Mouse (Mus musculus): ENCODE measurements at regions not wholly inside any gene's neighbourhood (a gene's known extent, or its start where the extent isn't known, plus 50 kb on each side); places are given as distances from the start of the nearest gene placed in this dataset.
A peak's percentile ranks its signal among the peaks of the same experiment; 100 is the strongest.

DNA sequence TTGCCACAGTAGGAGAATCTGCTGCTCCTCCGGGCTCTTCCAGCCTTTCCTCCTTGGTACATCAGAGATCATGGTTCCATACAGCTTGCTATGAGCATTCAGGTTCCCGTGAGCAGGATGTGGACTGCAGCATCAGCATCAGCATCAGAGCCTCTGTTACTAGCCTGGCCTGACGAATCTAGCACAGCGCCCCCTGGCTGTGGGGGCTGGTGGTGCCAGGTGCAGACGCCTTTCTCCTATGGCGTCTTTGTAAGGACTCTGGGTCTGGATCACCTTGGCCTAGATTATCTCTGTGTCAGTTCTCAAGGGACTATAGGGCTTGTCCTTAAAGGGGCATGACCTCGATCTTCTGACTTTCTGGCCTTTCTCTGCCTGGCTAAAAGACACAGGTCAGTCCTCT, 86.0 kb upstream of the Runx3 start:
- DNase-seq (ENCODE audit: low spot score in 2 of 2): peak in 1 of 2 experiments; percentile 19

DNA sequence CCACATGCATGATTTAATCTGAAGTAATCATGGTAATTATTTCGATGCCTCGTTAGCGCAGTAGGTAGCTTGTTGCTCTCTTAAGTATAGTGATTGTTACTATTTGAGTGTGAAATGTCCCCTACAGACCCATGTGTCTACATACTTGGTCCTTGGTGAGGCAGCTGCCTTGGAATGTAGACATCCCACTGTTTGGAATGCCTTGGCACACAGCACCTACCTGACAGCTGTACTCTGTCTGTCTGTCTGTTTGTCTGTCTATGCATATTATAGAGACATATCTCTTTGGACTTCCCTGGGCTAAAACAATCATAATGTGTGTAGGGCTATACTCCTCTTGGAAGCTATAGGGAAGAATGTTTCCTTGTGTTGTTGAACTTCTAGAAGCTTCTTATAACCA, 83.7 kb upstream of the Runx3 start:
- DNase-seq (ENCODE audit: low spot score in 2 of 2): no peak

DNA sequence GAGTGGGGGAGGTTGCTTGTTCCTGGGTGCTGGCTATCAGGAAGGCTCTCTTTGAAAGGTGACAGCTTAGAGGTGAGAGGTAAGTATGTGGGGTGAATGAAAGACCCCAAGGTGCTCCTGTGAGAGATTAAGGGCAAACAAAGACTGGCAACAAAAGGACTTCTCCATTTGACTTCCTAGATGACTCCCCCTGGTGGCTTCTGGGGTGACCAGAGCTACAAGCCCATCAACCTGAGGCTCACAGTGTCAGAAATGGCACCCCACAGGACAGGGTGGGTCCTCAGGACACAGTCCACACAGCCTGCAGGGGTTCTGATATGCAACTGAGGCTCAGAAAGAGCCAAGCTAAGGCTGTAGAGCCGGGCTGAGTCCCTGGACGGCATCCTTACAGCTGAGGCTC, 81.2 kb upstream of the Runx3 start:
- DNase-seq (ENCODE audit: low spot score in 2 of 2): no peak

DNA sequence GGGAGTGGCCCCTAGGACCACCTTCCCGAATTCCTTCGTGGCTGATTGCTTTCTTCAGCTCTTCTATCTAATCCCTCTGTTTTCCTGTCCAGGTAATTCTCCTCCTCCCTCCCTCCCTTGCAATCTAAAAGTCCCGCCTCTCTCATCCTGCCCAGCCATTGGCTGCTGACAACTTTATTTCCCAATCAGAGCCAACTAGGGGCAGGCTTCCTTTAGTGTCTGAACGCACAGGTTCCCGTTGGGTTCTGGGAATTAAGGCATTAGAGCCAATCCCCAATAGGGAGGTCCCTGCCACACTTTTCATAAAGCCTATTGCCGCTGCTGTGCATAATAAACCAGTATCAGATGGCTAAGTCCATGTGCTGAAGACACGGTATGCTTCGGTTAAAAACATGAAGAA, 78.5 kb upstream of the Runx3 start:
- no peak for DNase-seq (ENCODE audit: low spot score in 2 of 2)

DNA sequence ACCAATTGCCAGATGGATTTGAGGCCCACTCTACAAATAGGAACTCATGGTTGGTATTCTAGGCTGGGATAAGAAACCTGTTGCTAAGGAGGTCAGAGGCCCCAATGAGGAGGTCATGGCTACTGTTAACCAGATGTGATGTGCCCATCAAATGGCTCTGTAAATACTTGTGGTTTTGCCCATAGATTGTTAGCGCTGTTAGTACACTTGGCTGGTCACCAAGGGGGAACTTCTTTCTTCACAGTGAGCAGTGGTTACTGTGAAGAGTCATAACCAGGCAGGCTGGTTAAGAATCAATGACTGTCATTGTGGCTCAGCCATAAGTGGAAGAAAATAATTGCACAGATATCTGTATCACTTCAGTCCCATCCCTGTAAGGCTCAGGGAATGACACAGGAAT, 78.0 kb upstream of the Runx3 start:
- DNase-seq (ENCODE audit: low spot score in 2 of 2): no peak

DNA sequence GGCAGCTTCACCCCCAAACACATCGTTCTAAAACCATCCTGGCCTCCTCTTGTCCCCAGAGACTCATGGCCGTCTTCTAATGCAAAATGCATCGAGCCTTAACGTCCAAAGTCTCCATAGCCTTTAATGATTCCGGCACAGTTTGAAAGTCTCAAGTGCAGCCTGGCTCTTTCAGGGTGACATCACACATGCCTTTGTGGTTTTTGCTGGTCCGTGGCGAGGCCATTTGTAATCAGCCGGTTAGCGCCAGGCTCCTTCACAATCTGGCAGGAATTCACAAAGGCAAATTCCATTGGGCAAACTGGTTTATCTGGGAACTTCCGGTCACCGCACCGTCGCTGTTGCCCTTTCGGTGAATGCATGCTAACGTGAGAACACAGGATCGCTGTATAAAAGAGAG, 75.4 kb upstream of the Runx3 start:
- DNase-seq (ENCODE audit: low spot score in 2 of 2): no peak

DNA sequence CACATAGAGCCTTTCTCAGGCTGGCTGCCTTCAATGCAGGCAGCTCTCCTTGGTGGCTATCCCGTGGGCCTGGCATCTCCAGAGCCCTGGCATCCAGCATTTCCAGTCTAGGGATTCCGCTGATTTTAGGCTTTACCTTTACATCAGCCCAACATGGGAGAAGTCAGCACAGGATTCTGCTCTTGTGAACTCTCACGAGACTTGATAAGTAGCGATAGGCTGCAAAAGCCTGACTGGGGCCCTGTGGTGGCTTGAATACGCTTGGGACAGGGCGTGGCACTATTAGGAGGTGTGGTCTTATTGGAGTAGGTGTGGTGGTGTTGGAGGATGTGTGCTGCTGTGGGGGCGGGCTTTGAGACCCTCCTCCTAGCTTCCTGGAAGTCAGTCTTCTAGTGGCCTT, 73.8 kb upstream of the Runx3 start:
- DNase-seq (ENCODE audit: low spot score in 2 of 2): no peak

DNA sequence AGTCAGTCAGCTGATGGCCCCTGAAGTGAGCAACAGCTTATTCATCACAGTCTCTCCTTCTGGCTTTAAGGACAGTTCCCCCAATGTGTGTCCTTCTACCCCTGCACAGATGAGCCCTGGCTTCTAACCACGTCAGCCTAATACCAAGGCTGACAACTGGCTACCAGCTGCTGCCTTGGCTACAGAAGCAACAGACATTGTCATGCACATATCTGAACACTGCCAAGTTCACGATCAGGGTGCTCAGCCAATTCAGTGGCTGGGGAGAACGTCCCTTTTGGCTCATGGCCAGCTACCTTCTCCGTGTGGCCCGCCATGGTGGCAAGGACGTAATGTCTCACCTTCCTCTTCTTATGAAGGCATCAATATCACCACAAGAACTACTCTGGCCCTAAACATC, 73.2 kb upstream of the Runx3 start:
- no peak for DNase-seq (ENCODE audit: low spot score in 2 of 2)

DNA sequence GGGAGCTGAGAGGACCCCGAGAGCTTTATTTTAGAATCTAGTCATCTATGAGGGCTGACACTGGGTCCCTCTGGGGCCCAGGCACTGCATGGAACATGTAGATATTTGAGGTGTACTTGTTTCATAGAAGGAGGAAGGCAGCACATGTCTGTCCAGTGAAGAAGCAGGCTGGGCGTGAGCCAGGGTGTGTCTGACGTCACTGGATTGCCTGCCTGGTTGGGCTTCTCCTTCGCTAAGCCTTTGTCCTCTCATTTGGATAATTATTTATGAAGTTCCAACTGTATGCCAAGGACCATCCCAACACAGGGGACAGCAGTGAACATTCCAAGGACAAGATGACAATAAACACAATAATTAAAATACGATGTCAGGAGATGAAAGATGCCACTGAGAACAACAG, 72.7 kb upstream of the Runx3 start:
- DNase-seq (ENCODE audit: low spot score in 2 of 2): no peak

DNA sequence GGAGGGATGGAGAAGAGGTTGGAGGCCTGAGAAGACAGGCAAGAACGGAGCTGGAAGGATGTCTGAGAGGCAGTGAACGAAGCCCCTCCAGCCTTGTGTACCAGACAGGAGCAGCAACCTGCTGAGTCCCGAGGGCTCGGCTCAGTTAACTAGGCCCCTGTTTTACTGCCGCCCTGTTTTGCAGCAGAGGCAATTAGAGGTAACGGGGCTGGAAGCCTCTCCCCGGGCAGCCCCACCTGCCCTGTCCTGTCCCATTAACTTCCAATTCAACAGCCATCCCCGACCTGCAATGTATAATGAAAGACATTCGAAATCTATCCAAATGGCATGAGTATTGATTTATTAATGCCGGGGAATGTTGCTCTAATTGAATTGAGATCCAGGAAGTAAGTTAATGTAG, 70.5 kb upstream of the Runx3 start:
- DNase-seq (ENCODE audit: low spot score in 2 of 2): no peak

DNA sequence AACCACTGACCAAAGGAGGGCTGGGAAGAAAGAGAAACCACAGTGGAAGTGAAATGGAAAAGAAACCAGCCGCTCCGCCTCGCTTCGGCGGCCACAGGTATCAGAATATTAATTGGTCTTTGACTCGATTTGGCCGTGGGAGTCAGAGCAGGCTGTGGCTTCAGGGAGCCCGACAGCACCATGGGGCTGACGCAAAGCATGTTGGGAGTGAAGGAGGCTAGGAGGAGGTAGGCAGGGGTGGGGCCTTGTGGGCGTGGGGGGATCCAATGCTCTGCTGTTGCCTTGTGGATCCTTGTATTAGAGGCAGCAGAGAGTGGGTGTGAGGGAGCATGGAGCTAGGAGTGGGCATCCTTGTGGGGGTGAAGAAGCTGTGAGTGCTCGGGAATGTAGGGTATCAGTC, 69.0 kb upstream of the Runx3 start:
- DNase-seq (ENCODE audit: low spot score in 2 of 2): no peak

DNA sequence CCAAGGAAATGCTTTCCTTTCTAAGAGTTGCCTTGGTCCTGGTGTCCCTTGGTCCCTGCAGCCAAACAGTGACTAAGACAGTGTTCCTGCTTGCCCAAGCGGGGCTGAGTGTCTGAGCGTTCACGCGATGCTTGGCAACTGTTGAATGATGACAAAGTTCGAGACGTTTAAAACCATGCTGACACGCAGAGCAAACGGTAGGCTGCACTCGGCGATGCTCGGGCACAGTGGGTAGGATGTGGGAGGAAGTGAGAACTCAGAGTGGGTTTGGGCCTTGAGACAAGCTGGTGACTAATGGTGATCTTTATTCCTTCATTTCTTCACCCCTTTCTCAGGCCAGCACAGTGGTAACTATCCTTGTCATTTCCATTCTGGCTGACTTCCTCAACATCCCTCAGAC, 66.9 kb upstream of the Runx3 start:
- DNase-seq (ENCODE audit: low spot score in 2 of 2): no peak

DNA sequence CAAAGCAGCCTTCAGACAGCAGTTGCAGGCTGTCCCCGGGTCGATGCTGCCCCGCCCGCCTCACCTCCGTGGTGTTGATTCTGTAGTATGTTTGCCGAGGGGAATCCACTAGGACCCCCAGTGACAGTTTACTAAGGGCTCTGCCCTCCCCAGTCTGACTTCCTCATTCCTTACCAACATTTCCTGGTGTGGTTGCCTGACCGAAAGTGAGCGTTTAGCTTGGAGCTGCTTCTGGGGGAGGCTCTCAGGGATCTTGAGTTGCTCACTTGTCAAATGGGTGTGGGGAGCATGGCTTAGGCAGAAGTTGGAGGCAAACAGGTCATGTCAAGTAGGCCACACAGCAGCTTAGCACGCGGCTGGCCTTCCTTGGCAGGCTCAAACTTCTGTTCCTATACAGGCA, 66.1 kb upstream of the Runx3 start:
- no peak for DNase-seq (ENCODE audit: low spot score in 2 of 2)

DNA sequence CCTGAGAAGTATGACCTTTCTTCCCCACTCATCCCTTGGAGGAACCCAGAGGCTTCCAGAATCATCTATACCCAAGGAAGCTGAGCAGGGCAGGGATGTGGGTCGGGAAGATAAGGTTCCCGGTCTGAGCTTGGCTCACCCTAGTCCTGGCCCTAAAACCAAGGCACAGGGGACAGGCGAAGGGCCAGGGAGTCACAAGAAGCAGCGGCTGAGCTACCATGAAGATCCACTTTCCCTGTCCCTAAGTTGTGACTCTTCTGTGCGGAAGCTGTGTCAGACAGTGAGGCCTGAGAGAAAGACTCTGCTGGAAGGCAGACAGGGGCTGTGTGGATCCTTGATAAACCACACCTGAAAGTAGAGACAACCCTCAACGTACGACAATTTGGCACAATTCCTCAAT, 64.1 kb upstream of the Runx3 start:
- no peak for DNase-seq (ENCODE audit: low spot score in 2 of 2)

DNA sequence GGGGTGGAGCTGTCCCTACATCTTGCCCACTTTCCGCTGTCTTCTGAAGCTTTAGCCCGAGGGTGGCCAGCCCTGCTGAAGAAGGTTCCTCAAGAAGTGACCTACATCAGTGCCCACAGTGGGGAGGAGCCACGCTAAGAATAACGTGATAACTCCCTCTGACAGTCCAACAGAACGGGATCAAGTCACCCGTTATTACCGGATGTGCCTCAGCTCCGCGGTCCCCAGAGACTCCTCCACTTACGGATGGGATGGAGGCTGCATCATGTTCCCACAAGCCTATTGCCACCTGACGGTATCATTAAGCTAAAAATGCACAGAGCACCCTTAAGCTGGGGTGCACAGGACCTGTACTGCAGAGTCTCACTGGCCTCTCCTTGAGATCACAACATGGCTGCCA, 63.2 kb upstream of the Runx3 start:
- no peak for DNase-seq (ENCODE audit: low spot score in 2 of 2)

DNA sequence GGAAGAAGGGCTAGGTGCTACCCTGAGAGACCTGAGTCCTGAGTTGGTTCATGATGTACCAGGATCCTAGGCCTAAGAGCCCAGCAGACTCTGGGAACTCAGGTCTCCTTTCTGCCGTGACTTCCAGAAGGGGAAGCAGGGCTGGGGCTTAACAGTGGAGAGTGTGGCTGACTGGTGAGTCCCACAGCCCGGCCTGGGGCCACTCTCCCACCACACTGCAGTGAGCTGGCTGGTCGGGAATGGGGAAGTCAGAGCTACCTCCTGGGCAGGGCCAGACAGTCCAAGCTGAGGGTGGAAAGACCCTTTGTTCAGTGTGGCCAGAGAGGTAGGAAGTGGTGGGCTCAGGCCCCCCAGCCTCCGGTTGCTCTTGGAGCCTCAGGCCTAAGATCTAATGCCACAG, 61.6 kb upstream of the Runx3 start:
- no peak for DNase-seq (ENCODE audit: low spot score in 2 of 2)

DNA sequence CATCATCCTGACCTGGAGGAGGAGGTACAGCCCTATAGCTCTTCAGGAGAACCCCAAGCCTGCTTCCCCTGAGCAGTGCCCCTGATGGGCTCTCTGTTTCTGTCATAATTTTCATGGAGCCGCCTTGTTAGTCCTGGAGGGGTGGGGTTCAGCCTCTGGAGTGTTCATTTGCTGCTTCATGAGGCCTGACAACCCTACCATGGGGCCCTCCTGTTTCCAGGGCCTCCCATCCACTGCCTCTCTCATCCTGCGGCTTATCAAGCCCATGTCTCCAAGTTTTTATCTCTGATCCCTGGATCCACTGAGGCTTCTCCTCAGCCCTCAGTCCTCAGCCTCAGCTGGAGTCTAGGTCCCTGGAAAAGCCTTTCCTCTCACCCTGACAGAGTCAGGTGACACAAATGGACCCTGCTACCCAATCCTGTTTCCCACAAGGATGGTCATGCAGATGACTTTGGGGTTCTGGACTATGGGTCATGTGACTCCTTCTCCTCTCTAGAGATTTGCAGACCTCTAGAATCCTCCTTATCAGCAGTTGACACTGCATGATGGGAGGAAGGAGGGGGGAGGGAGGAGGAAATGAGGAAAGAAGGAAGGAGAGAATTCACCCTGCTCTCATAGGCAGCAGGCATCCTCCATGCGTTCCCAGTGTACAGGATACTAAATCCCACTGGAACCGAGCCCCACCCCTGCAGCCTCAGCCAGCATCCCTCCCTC, 59.3 kb upstream of the Runx3 start:
- DNase-seq (ENCODE audit: low spot score in 2 of 2): no peak

DNA sequence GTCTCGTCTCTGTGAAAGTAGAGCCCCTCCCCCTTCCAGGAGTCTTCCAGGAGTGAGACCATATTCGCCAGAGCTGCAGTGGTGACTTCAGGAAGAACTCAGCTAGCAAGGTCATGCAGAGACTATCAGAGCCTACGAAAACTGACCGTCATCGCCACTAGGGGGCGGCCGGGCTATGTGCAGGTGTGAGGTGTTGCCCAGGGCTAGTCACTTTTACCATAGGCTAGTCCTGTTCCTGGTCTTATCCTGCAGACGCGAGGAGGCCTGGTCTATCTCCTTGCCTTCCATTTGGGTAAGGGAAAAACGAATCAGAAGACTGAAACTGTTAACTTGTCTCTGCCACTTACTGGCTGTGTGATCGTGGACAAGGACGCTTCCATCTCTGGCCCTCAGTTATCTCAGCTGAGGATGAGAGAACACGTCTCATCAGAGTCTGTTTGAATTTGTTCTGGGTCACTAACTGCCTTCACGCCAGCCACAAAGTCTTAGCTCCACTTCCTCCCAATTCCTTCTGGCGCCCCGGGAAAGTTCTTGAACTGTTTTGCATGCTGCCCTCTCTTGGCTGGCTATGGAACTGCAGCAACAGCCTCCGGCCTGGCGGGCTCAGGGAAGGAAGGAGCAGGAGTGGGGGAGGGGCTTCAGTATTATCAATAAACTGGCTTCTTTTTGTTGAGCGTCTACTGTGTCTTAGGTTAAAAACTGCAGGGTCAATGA, 53.5 kb upstream of the Runx3 start:
- DNase-seq (ENCODE audit: low spot score in 2 of 2): peak; percentile 45 to 69

DNA sequence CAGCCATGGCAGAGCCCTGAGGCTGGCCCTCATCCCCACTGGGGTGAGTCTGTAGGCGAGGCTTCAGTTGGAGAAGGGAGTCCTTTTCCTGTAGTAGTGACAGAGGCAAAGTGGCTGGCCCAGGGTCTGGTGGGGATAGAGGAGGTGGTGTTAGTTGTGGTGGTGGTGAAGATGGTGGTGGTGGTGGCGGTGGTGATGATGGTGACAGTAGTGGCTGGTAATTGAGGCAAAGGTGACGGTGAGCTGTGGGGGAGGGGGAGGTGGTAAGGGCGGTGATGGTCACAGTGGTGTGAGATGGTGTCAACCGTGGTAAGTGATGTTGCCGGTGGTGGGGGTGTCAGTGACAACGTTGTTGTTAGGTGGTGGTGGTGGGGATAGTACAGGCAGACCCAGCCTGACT, 52.6 kb upstream of the Runx3 start:
- DNase-seq (ENCODE audit: low spot score in 2 of 2): no peak

DNA sequence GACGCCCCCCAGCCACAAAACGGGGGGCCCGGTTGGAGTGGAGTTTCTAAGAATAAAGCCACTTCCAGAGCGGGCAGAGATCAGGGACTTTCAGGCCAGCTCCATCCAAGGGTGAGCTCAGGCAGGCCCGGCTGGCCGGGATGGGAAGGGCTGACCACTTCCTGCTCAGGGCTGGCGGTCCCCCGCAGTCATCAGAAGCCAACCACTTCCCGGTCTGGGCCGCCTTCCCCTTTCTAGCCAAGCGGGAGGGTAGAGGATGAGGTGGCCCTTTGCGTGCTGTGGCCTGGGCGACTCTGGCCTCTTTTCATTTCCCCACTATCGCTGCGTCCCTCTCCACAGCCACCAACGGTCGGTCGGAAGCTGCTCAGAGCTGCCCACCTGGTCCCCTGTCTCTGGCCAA, 50.6 kb upstream of the Runx3 start:
- peak in 1 of 2 experiments; percentile 20 for DNase-seq (ENCODE audit: low spot score in 2 of 2)

Data from frontal cortex, postnatal 10 days (tissue).